Mouse (Mus musculus): ENCODE data around the gene Sgf29.
A peak's percentile ranks its signal among the peaks of the same experiment; 100 is the strongest.

- no peak for TF ChIP-seq CTCF (IDR thresholded peaks at IDR 0.05; ENCODE audit: borderline replicate concordance, insufficient read depth, low read depth, low read length)
- peak; percentile 100 for TF ChIP-seq POLR2A (IDR thresholded peaks at IDR 0.05; ENCODE audit: borderline replicate concordance, insufficient read depth, low read length)
Measured at GRCm38 (mm10) chr7:126649231-126650051, at the start of gene Sgf29.
